Mouse (Mus musculus) G1E (cell line): ENCODE results near the gene Mgll. TPM values are rescaled to one million over a fixed set of nuclear protein-coding genes. Genes with fewer than 3 reads are reported as not detected.

ENCODE experiments used
- ATAC-seq: 2 replicates; pipeline ENCODE4 v1.8.0; 2016; ENCODE audit warnings: mild to moderate bottlenecking; ENCODE audit not compliant: insufficient number of reproducible peaks, poor library complexity, low FRiP score, severe bottlenecking; ENCODE audit errors: extremely low read depth
- DNase-seq: peaks from one replicate; pipeline ENCODE4 v3.0.0; 2012; ENCODE audit warnings: low spot score
- H3K27me3 ChIP-seq: 2 replicates; pipeline ENCODE4 v1.6.1; 2012; ENCODE audit warnings: mild to moderate bottlenecking, low read length, inconsistent platforms; ENCODE audit not compliant: insufficient read depth
- H3K36me3 ChIP-seq: replicated peaks from 2 replicates; pipeline ENCODE3; 2012; ENCODE audit warnings: mild to moderate bottlenecking, inconsistent platforms
- H3K4me1 ChIP-seq: 2 replicates; pipeline ENCODE4 v1.6.1; 2012; ENCODE audit warnings: low read depth, low read length, inconsistent platforms, mixed read lengths; ENCODE audit not compliant: insufficient read depth
- H3K4me3 ChIP-seq: 2 replicates; pipeline ENCODE4 v1.5.1; 2012; ENCODE audit warnings: low read depth, mild to moderate bottlenecking, inconsistent platforms, low read length, moderate library complexity, mixed read lengths
- H3K9me3 ChIP-seq: replicated peaks from 2 replicates; pipeline ENCODE4 v1.6.1; 2012; ENCODE audit warnings: inconsistent platforms
- CTCF ChIP-seq: IDR thresholded peaks from 2 replicates; pipeline ENCODE4 v1.5.1; 2012; ENCODE audit warnings: low read depth, low read length, inconsistent platforms, mixed read lengths
- GATA1 ChIP-seq: IDR thresholded peaks from 2 replicates; pipeline ENCODE4 v1.6.1; 2012; ENCODE audit warnings: borderline replicate concordance, low read length, inconsistent platforms, mixed read lengths
- GATA2 ChIP-seq: IDR thresholded peaks from 2 replicates; pipeline ENCODE4 v1.6.1; 2012; ENCODE audit warnings: low read depth, low read length, inconsistent platforms, borderline replicate concordance
- POLR2AphosphoS5 ChIP-seq: IDR thresholded peaks from 2 replicates; pipeline ENCODE4 v1.6.1; 2012; ENCODE audit warnings: low read depth, low read length, inconsistent platforms; ENCODE audit not compliant: insufficient replicate concordance
- TAL1 ChIP-seq: conservative IDR thresholded peaks from 2 replicates; pipeline ENCODE4 v1.6.1; 2012; ENCODE audit warnings: low read depth, low read length, inconsistent platforms, mixed read lengths
- polyA plus RNA-seq: library from polyadenylated mRNA; stranded (reverse); fragments of >175 nt; gene quantifications from 2 replicates; pipeline ENCODE4 v1.2.3, GENCODE M21; 2012
- total RNA-seq, 2 experiments: library from RNA; stranded (forward) in 1 of 2; stranded (reverse) in 1 of 2; fragments of 200-1000 nt in 1 of 2; fragments of >200 nt in 1 of 2; fragmentation: Nextera tagmentation in 1 of 2; gene quantifications; 2 replicates each; pipeline ENCODE4 v1.2.3; 2014 to 2017

Gene Mgll
- total and polyA plus RNA-seq, 3 experiments = 0.03 to 41.5 (median 0.11) TPM

DNA sequence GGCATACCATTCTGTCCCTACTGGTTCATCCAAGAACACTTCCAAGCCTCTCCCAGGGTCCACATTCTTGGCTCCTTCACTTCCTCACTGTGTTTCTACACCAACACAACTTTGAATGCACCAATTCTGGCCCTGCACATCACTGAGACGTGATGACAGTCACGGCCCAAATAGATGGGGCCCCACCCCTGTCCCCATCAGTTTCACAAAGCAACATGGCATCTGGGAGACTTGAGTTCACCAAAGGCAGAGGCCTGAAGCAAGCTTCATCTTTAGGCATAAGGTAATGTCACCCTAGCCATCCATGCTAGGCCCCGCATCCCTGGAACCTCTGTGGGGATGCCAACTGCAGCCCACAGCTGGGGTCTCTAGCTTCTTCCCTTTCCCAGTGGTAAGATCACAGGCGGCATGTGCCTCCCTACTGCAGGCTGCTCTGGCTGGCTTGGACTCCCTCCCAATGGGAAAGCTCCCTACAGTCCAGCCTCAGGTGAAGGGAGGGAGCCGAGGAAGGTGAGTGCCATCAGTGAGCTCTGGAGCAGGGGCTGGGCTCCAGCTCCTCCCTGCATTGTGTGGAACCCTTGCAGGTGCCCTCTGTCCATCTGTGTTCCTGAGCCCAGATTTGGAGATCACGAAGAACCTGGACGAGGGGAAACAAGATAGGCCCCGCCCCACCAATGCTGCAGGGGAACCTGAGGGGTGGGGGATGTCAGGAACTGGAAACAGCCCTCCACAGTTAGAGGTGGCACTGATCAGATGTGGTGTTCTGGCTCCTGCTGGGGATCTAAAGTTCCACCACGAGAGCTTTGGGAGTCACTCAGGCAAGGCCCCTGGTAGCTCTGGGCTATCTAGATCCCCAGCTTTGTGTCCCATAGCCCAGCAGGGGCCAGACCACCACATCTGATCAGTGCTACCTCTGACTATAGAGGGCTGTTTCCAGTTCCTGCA lies 119.8 kb downstream of the Mgll start:
- H3K4me1 ChIP-seq = peaks cover 43% of the 10 kb centered on the region
- DNase-seq (no peak), ATAC-seq (no peak)
- H3K9me3 ChIP-seq = no peaks in the 10 kb centered on the region
- H3K27me3 ChIP-seq = peaks cover 39% of the 10 kb centered on the region
- TF ChIP-seq POLR2AphosphoS5 (no peak), TAL1 (no peak), GATA1 (no peak), CTCF (no peak), GATA2 (no peak)
- peaks cover 22% of the 10 kb centered on the region for H3K36me3 ChIP-seq
- H3K4me3 ChIP-seq = no peak overlapping the region

- Histone ChIP-seq H3K4me3 (no peak overlapping the region), H3K4me1 (peaks cover 37% of the 10 kb centered on the region), H3K36me3 (peaks cover 12% of the 10 kb centered on the region), H3K27me3 (peaks cover 49% of the 10 kb centered on the region), H3K9me3 (no peaks in the 10 kb centered on the region)
- ATAC-seq (no peak), DNase-seq (no peak)
- TF ChIP-seq GATA1 (no peak), POLR2AphosphoS5 (no peak), TAL1 (no peak), GATA2 (no peak), CTCF (no peak)
Observed at GRCm38 (mm10) chr6:88844901-88845565, 120.8 kb downstream of the Mgll start.

DNA sequence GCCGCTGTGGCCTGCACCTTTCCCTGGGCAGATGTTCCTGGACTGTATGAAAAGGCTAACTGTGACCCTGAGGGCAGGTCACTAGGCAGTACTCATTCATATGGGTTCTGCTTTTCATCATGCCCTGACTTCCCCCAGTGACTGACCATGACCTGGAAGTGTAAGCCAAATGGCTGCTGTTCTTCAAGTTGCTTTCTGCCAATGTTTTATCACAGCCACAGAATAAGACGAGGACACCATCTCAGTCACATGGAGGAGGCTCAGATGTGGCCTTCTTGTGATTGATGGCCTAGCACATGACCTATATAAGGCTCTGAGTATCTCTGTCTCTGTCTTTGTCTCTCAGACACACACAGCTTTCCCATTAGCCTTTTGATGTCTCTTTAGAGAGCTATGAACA lies 123.4 kb downstream of the Mgll start:
- no peak for ATAC-seq
- TF ChIP-seq POLR2AphosphoS5 (no peak), CTCF (no peak), GATA2 (no peak), GATA1 (no peak)
- Histone ChIP-seq H3K4me3 (no peak overlapping the region), H3K36me3 (peaks cover 5% of the 10 kb centered on the region), H3K9me3 (no peaks in the 10 kb centered on the region; the same call in 1 of the 2 replicates), H3K4me1 (peaks cover 21% of the 10 kb centered on the region), H3K27me3 (peaks cover 54% of the 10 kb centered on the region)
- DNase-seq = no peak

DNA sequence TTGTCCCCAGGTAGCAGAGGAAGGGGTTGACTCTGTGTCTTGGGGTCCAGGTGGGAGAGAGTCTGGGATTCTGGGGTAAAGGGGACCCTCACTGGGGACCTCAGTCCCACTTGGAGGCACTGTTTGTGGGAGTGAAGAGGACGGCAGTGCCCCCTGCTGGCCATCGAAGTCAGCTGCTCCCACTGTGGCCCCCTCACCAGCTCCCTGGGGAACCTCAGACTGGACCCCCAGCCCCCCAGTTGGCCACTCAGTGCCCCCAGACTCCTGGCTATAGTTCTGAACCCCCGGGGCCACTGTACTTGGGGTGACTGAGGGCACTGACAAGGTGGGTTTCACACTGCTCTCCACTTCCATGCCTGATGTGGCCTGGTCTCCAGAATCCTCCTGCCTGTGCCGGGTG lies 125.1 kb downstream of the Mgll start:
- DNase-seq = no peak
- H3K27me3 ChIP-seq = peaks cover 64% of the 10 kb centered on the region
- ATAC-seq = no peak
- H3K36me3 ChIP-seq = no peaks in the 10 kb centered on the region
- peaks cover 6% of the 10 kb centered on the region for H3K4me1 ChIP-seq
- peak; percentile 58 for TF ChIP-seq CTCF
- no peak for TF ChIP-seq TAL1
- no peak overlapping the region for H3K4me3 ChIP-seq
- no peaks in the 10 kb centered on the region; the same call in 1 of the 2 replicates for H3K9me3 ChIP-seq

DNA sequence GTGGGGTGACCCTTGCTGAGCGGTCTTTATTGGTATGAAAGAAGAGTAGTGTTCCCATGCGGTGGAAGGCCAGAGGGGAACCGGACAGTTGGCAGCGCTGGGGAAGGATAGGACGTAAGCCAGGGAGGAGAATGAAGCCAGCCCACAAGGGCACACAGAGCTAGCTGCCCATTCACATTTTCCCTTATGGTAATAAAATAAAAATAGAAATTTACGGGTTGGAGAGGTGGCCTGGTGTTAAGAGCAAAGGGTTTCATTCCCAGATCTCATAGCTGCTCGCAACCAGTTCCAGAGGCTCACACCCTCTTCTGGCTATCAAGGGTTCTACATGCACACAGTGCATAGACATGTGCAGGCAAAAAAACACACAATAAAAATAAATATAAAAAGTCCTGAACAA lies 125.8 kb downstream of the Mgll start:
- no peaks in the 10 kb centered on the region; the same call in 1 of the 2 replicates for H3K9me3 ChIP-seq
- TF ChIP-seq CTCF (no peak), TAL1 (no peak), GATA2 (no peak), GATA1 (no peak), POLR2AphosphoS5 (no peak)
- ATAC-seq (no peak), DNase-seq (no peak)
- H3K4me1 ChIP-seq = peaks cover 6% of the 10 kb centered on the region
- H3K36me3 ChIP-seq = no peaks in the 10 kb centered on the region
- H3K4me3 ChIP-seq = no peak overlapping the region
- peaks cover 69% of the 10 kb centered on the region for H3K27me3 ChIP-seq

- TF ChIP-seq POLR2AphosphoS5 (no peak), GATA1 (no peak), TAL1 (no peak), CTCF (no peak), GATA2 (no peak)
- Histone ChIP-seq H3K4me3 (no peak overlapping the region), H3K4me1 (no peaks in the 10 kb centered on the region; the same call in 1 of the 2 replicates), H3K36me3 (no peaks in the 10 kb centered on the region), H3K9me3 (no peaks in the 10 kb centered on the region; the same call in 1 of the 2 replicates), H3K27me3 (peaks cover 65% of the 10 kb centered on the region)
- no peak for ATAC-seq
- no peak for DNase-seq
Observed at GRCm38 (mm10) chr6:88854509-88854908, 130.3 kb downstream of the Mgll start.
